12 mouse cellular contexts compared by ENCODE assay signal in genomic region chr9:113479897-113480296, GRCm38 (mm10).
"Had no signal": no experiment of that assay in that cellular context is flagged by ENCODE, and none has a peak within 500 bp of the region (broad histone marks: within the 10 kb centered on the region; RNA-seq: fewer than 3 reads in every experiment).

No protein-coding gene starts in this region.

- H3K36me3 ChIP-seq: limb, embryonic 15.5 days; neural tube, embryonic 12.5 days; stomach, embryonic 15.5 days had no signal

- H3K4me2 ChIP-seq: hindbrain, embryonic 14.5 days; limb, embryonic 15.5 days; neural tube, embryonic 12.5 days; stomach, embryonic 15.5 days had no signal

- H3K27me3 ChIP-seq: limb, embryonic 15.5 days; neural tube, embryonic 12.5 days; stomach, embryonic 15.5 days had no signal

- H3K9me3 ChIP-seq: limb, embryonic 15.5 days; neural tube, embryonic 12.5 days; stomach, embryonic 15.5 days had no signal

- DNase-seq: lung, adult 18-20 months; midbrain, embryonic 14.5 days; right cerebral cortex, postnatal 4 days; thymus, adult 2 months; thymus, postnatal 25 days had no signal

- H3K4me1 ChIP-seq: limb, embryonic 15.5 days; neural tube, embryonic 12.5 days; stomach, embryonic 15.5 days had no signal

- H3K27ac ChIP-seq: hindbrain, embryonic 14.5 days; layer of hippocampus, adult 2 months; left cerebral cortex, adult 2 months; limb, embryonic 15.5 days; liver, embryonic 14.5 days; neural tube, embryonic 12.5 days; stomach, embryonic 15.5 days had no signal

- H3K4me3 ChIP-seq: layer of hippocampus, adult 2 months; left cerebral cortex, adult 2 months; limb, embryonic 15.5 days; neural tube, embryonic 12.5 days; stomach, embryonic 15.5 days had no signal

- H3K9ac ChIP-seq: hindbrain, embryonic 14.5 days; limb, embryonic 15.5 days; liver, embryonic 14.5 days; neural tube, embryonic 12.5 days; stomach, embryonic 15.5 days had no signal
